Mouse (Mus musculus): ENCODE measurements at regions not wholly inside any gene's neighbourhood (a gene's known extent, or its start where the extent isn't known, plus 50 kb on each side); places are given as distances from the start of the nearest gene placed in this dataset.

- no peaks in the 10 kb centered on the region for H3K9me3 ChIP-seq (replicated peaks)
- H3K36me3 ChIP-seq: no peaks in the 10 kb centered on the region
- DNase-seq (ENCODE audit: low spot score): no peak
- H3K4me3 ChIP-seq: no peak overlapping the region
- no peaks in the 10 kb centered on the region for H3K4me1 ChIP-seq
- H3K27ac ChIP-seq (replicated peaks): no peak overlapping the region
- 81% methylated on average over 4 of the region's 4 CpGs for WGBS
- no peaks in the 10 kb centered on the region for H3K27me3 ChIP-seq (ENCODE audit: low read depth, poor library complexity, severe bottlenecking)
These were observed 386.7 kb upstream of the Btbd3 start for GRCm38 (mm10) chr2:137869676-137870075.

GRCm38 (mm10) chr2:137854494-137854893 lies 401.9 kb upstream of the Btbd3 start:
- Histone ChIP-seq H3K27ac (replicated peaks) (no peak overlapping the region), H3K36me3 (no peaks in the 10 kb centered on the region), H3K9me3 (replicated peaks) (no peaks in the 10 kb centered on the region), H3K4me3 (no peak overlapping the region), H3K27me3 (ENCODE audit: low read depth, poor library complexity, severe bottlenecking) (no peaks in the 10 kb centered on the region), H3K4me1 (no peaks in the 10 kb centered on the region)
- 84% methylated on average over 4 of the region's 4 CpGs for WGBS
- no peak for DNase-seq (ENCODE audit: low spot score)

GRCm38 (mm10) chr2:137853399-137854259 lies 402.7 kb upstream of the Btbd3 start:
- H3K4me3 ChIP-seq: no peak overlapping the region
- 86% methylated on average over 10 of the region's 10 CpGs for WGBS
- no peaks in the 10 kb centered on the region for H3K9me3 ChIP-seq (replicated peaks)
- no peaks in the 10 kb centered on the region for H3K27me3 ChIP-seq (ENCODE audit: low read depth, poor library complexity, severe bottlenecking)
- H3K27ac ChIP-seq (replicated peaks): no peak overlapping the region
- H3K4me1 ChIP-seq: no peaks in the 10 kb centered on the region
- no peaks in the 10 kb centered on the region for H3K36me3 ChIP-seq
- no peak for DNase-seq (ENCODE audit: low spot score)

- Histone ChIP-seq H3K4me1 (no peaks in the 10 kb centered on the region), H3K4me3 (no peak overlapping the region), H3K36me3 (no peaks in the 10 kb centered on the region), H3K27ac (replicated peaks) (no peak overlapping the region), H3K9me3 (replicated peaks) (no peaks in the 10 kb centered on the region), H3K27me3 (ENCODE audit: low read depth, poor library complexity, severe bottlenecking) (no peaks in the 10 kb centered on the region)
- WGBS: 52% methylated on average over 2 of the region's 2 CpGs
- DNase-seq (ENCODE audit: low spot score): no peak
These were observed 408.5 kb upstream of the Btbd3 start for GRCm38 (mm10) chr2:137847901-137848300.

GRCm38 (mm10) chr2:137827814-137828374 lies 428.5 kb upstream of the Btbd3 start:
- no peaks in the 10 kb centered on the region for H3K36me3 ChIP-seq
- 86% methylated on average over 8 of the region's 8 CpGs for WGBS
- H3K4me1 ChIP-seq: no peaks in the 10 kb centered on the region
- no peak for DNase-seq (ENCODE audit: low spot score)
- H3K27me3 ChIP-seq (ENCODE audit: low read depth, poor library complexity, severe bottlenecking): no peaks in the 10 kb centered on the region
- H3K4me3 ChIP-seq: no peak overlapping the region
- H3K9me3 ChIP-seq (replicated peaks): no peaks in the 10 kb centered on the region
- no peak overlapping the region for H3K27ac ChIP-seq (replicated peaks)

GRCm38 (mm10) chr2:137821344-137821916 lies 434.9 kb upstream of the Btbd3 start:
- 77% methylated on average over 5 of the region's 5 CpGs for WGBS
- DNase-seq (ENCODE audit: low spot score): no peak
- H3K27ac ChIP-seq (replicated peaks): 0 out of 2 replicates have a peak overlapping the region, but pooled peaks have one; percentile 28
- H3K36me3 ChIP-seq: no peaks in the 10 kb centered on the region
- H3K4me3 ChIP-seq: no peak overlapping the region
- no peaks in the 10 kb centered on the region for H3K27me3 ChIP-seq (ENCODE audit: low read depth, poor library complexity, severe bottlenecking)
- H3K9me3 ChIP-seq (replicated peaks): no peaks in the 10 kb centered on the region
- H3K4me1 ChIP-seq: peaks cover 4% of the 10 kb centered on the region; the same call in 1 of the 2 replicates

- H3K27me3 ChIP-seq (ENCODE audit: low read depth, poor library complexity, severe bottlenecking): no peaks in the 10 kb centered on the region
- H3K4me3 ChIP-seq: no peak overlapping the region
- H3K9me3 ChIP-seq (replicated peaks): no peaks in the 10 kb centered on the region
- 95% methylated on average over 1 of the region's 1 CpGs for WGBS
- DNase-seq (ENCODE audit: low spot score): no peak
- H3K27ac ChIP-seq (replicated peaks): no peak overlapping the region
- H3K36me3 ChIP-seq: no peaks in the 10 kb centered on the region
- H3K4me1 ChIP-seq: no peaks in the 10 kb centered on the region
These were observed 441.4 kb upstream of the Btbd3 start for GRCm38 (mm10) chr2:137814945-137815344.

- Histone ChIP-seq H3K4me3 (peak overlapping the region; percentile 20; the same call in 1 of the 2 replicates), H3K4me1 (peaks cover 20% of the 10 kb centered on the region), H3K9me3 (replicated peaks) (no peaks in the 10 kb centered on the region), H3K36me3 (no peaks in the 10 kb centered on the region), H3K27ac (replicated peaks) (peak overlapping the region; percentile 80), H3K27me3 (ENCODE audit: low read depth, poor library complexity, severe bottlenecking) (no peaks in the 10 kb centered on the region)
- 59% methylated on average over 13 of the region's 13 CpGs for WGBS
- DNase-seq (ENCODE audit: low spot score): peak; percentile 55
These were observed 447.7 kb upstream of the Btbd3 start for GRCm38 (mm10) chr2:137808401-137809230.

- no peak for DNase-seq (ENCODE audit: low spot score)
- WGBS: 75% methylated on average over 5 of the region's 5 CpGs
- H3K36me3 ChIP-seq: no peaks in the 10 kb centered on the region
- no peaks in the 10 kb centered on the region for H3K9me3 ChIP-seq (replicated peaks)
- peak overlapping the region; percentile 68 for H3K27ac ChIP-seq (replicated peaks)
- H3K27me3 ChIP-seq (ENCODE audit: low read depth, poor library complexity, severe bottlenecking): no peaks in the 10 kb centered on the region
- H3K4me3 ChIP-seq: no peak overlapping the region
- H3K4me1 ChIP-seq: peaks cover 20% of the 10 kb centered on the region
These were observed 448.6 kb upstream of the Btbd3 start for GRCm38 (mm10) chr2:137807594-137808295.

GRCm38 (mm10) chr2:137794841-137795240 lies 461.5 kb upstream of the Btbd3 start:
- H3K4me3 ChIP-seq: no peak overlapping the region
- DNase-seq (ENCODE audit: low spot score): no peak
- no peaks in the 10 kb centered on the region for H3K9me3 ChIP-seq (replicated peaks)
- H3K36me3 ChIP-seq: no peaks in the 10 kb centered on the region
- WGBS: 60% methylated on average over 2 of the region's 2 CpGs
- H3K27ac ChIP-seq (replicated peaks): no peak overlapping the region
- no peaks in the 10 kb centered on the region; the same call in 1 of the 2 replicates for H3K27me3 ChIP-seq (ENCODE audit: low read depth, poor library complexity, severe bottlenecking)
- H3K4me1 ChIP-seq: peaks cover 6% of the 10 kb centered on the region

- Histone ChIP-seq H3K27ac (replicated peaks) (no peak overlapping the region), H3K4me3 (no peak overlapping the region), H3K36me3 (no peaks in the 10 kb centered on the region), H3K9me3 (replicated peaks) (no peaks in the 10 kb centered on the region), H3K4me1 (no peaks in the 10 kb centered on the region), H3K27me3 (ENCODE audit: low read depth, poor library complexity, severe bottlenecking) (no peaks in the 10 kb centered on the region)
- WGBS: 89% methylated on average over 6 of the region's 6 CpGs
- no peak for DNase-seq (ENCODE audit: low spot score)
These were observed 472.3 kb upstream of the Btbd3 start for GRCm38 (mm10) chr2:137784091-137784490.

GRCm38 (mm10) chr2:137777430-137777829 lies 478.9 kb upstream of the Btbd3 start:
- Histone ChIP-seq H3K9me3 (replicated peaks) (no peaks in the 10 kb centered on the region), H3K36me3 (no peaks in the 10 kb centered on the region), H3K27me3 (ENCODE audit: low read depth, poor library complexity, severe bottlenecking) (no peaks in the 10 kb centered on the region), H3K27ac (replicated peaks) (no peak overlapping the region), H3K4me1 (no peaks in the 10 kb centered on the region), H3K4me3 (no peak overlapping the region)
- 88% methylated on average over 3 of the region's 3 CpGs for WGBS
- DNase-seq (ENCODE audit: low spot score): no peak
